Mouse (Mus musculus): ENCODE results near the gene Bmp15.

Gene Bmp15

DNA sequence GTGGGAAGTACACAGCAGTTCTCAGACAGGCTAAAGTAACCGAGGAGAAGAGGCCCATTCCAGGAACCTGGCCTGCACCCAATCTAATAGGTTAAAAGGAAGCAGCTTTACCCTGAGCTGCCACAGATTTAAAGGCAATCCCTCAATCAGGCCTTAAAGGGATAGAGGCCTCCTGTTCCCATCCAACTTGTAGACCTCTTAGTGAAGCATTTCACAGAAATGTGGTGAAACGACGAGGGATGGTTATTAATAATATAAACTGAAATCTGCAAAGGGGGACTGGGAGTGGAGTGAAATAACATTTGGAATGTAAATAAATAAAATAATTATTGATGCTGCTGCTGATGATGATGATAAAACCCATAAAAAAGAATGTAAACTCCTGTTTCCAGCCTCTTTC lies at the start of gene Bmp15:
Gene Bmp15, minus strand, starts transcription at position 101 of the 400 bp plus-strand sequence.
- CTCF ChIA-PET, result no interaction called here

DNA sequence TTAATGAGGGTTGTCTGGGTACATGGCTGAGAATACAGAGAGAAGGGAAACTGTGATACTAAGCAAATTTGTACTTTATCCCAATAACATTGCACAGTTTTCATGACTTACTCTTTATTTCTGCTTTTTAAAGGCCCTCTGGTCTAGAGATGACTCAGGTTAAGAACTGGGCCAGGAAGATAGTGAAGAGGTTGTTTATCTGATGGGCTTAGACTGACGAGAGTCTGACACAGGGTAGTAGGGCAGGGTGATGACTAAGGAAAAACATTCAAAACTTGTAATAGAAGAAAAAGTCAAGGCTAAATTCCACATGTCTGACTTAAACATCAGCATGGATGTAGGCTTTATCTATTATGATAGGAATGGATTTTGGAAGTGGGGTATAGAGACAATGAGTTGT lies 48.3 kb upstream of the Bmp15 start:
- CTCF ChIA-PET, result no interaction called here

DNA sequence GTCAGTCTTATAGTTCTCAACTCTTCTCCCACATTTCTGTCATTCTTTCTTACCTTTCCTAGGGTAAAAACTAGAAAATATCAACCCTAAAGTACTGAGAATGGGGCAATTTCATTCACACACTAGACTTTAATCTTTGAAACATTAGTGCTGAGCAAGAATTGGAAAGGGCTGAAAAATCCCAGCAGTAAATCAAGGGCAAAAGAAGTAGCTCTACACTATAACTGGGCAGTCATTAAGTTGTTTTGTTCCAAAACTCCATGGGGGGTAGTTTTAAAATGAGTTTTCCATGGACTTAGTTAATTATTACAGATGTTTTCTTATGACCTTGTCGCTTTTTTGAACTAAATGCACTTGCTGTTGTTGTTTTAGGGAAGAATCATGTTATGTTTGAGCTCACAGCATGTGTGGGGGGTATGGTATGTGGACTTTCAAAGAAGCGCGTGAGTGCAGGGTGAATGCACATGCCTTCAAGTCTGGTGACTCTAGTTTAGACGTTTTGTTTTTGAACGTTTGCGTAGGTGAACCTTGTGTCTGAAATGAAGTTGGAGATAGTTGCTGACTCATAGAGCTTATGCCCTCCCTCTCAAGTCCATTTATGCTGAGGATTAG lies 37.1 kb upstream of the Bmp15 start:
- CTCF ChIA-PET, result no interaction called here

DNA sequence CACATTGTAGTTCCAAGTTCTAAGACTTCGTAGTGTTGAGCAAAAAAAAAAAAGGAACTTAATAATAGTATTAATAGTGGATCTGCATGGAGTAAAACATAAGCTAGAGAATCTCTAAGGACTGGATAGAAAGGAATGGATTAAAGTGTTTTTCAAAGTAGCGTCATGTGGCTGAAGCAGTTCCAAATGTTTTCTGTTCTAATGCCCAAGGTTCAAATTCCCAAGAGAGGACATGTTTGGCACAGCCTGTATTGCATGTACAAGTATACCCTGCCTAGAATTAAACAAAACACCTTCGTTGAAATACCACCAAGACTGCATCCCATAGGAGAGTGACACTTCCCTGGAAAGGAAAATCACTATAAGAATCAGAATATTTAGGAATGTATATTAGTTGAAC lies 36.4 kb upstream of the Bmp15 start:
- CTCF ChIA-PET, result no interaction called here

DNA sequence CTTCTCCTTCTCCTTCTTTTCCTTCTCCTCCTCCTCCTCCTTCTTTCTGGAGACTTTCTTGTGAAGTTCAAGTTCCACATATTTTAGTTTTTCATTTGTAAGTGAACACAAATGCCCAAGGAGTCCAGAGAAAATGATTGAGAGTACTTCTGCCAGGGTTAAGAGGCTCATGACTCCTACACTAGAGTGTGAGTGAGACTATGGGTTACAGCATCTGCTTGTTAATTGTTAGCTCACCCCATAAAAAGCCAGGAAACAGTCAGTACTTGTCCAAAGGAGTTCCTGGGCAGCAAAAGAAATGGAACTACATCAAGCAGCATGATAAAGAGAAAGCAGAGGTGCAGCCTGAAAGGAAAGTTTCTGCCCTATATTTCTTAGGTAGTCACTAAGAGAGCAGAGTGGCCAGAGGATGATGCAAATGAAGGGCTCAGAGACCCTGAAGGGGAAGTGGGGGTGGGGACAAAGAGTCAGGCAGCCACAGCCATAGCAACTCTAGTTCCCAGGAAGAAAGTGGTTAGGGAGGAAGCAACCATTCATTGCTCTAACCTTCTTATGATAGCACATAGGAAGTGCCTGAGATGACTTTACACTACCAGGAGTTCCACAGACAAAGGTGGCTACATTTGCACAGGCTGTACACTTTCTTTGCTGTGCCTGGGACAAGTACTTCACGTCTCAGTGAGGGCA lies 24.9 kb upstream of the Bmp15 start:
- CTCF ChIA-PET, result no interaction called here

DNA sequence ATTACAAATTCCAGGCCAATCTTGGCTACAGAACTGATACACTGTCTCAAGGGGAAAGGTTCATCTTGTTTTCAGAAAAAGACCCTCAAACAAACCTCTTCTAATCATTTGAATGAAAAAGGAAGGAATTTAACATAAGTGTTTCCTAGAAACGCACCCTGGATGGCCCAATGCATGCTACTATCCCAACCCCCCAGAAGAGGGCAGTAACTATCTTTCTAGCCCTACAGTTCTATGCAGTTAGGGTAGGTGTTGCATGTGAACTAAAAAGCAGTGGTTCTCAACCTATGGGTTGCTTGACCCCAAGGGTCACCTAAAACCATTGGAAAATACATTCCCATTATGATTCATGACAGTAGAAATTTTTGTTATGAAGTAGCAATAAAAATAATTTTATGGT lies 3.5 kb upstream of the Bmp15 start:
- CTCF ChIA-PET, result no interaction called here

DNA sequence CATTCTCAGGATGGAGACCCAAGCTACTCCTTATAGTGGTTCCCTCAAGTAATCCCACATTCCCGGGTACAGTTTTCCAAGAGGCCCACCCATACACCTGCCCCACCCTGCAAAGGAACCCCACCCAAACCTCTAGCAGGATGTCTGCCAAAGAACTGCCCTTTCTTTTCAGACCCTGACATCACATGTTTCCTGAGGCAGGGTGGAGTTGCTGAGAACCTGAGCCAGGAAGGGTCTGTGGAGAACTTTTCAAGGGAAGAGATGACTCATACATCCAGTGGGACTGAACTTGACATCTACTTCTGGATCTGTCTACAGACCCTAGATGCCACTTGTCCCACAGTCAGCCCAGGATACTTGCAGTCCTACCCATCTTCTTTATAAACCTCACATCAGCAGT lies 2.8 kb downstream of the Bmp15 start:
- CTCF ChIA-PET, result no interaction called here
